Mouse (Mus musculus) C2C12 (cell line): ENCODE results near the gene Ankrd13b. TPM values are rescaled to one million over a fixed set of nuclear protein-coding genes. Genes with fewer than 3 reads are reported as not detected.

Experiments
- H3K27me3 ChIP-seq: one replicate; pipeline ENCODE4 v1.6.1; 2011; ENCODE audit not compliant: control insufficient read depth, insufficient read depth, insufficient read length
- H3K36me3 ChIP-seq: one replicate; pipeline ENCODE4 v1.6.1; 2011; ENCODE audit not compliant: control insufficient read depth, insufficient read depth
- H3K4me3 ChIP-seq: one replicate; pipeline ENCODE4 v1.5.1; 2011; ENCODE audit warnings: mild to moderate bottlenecking, control low read depth; ENCODE audit not compliant: poor library complexity, insufficient read depth, severe bottlenecking
- H3K79me2 ChIP-seq: one replicate; pipeline ENCODE4 v1.6.1; 2011; ENCODE audit not compliant: control insufficient read depth, insufficient read depth
- H3K79me3 ChIP-seq: one replicate; pipeline ENCODE4 v1.6.1; 2011; ENCODE audit warnings: low read depth, control low read depth
- H3ac ChIP-seq: one replicate; pipeline ENCODE3; 2011; ENCODE audit warnings: low read depth; ENCODE audit not compliant: control insufficient read depth, insufficient read length
- CEBPB ChIP-seq: IDR thresholded peaks from one replicate; pipeline ENCODE4 v1.6.1; 2011; ENCODE audit warnings: low read depth, mild to moderate bottlenecking, control low read depth, moderate library complexity
- CTCF ChIP-seq: IDR thresholded peaks from one replicate; pipeline ENCODE4 v1.5.1; 2011; ENCODE audit not compliant: control insufficient read depth, insufficient read depth, insufficient read length
- FOSL1 ChIP-seq: IDR thresholded peaks from one replicate; pipeline ENCODE4 v1.8.0; 2011; ENCODE audit warnings: mild to moderate bottlenecking, low read length; ENCODE audit not compliant: poor library complexity, insufficient read depth, severe bottlenecking
- MAX ChIP-seq: IDR thresholded peaks from one replicate; pipeline ENCODE4 v1.6.1; 2011; ENCODE audit warnings: mild to moderate bottlenecking, control low read depth
- MYOD1 ChIP-seq: IDR thresholded peaks from one replicate; pipeline ENCODE4 v1.6.1; 2011; ENCODE audit warnings: low read depth; ENCODE audit not compliant: control insufficient read depth, insufficient read length
- MYOG ChIP-seq: IDR thresholded peaks from one replicate; pipeline ENCODE4 v1.6.1; 2011; ENCODE audit not compliant: control insufficient read depth, insufficient read length; ENCODE audit errors: extremely low read depth
- USF1 ChIP-seq: IDR thresholded peaks from one replicate; pipeline ENCODE4 v1.6.1; 2011; ENCODE audit warnings: low read depth, mild to moderate bottlenecking, control low read depth, moderate library complexity
- polyA plus RNA-seq: library from polyadenylated mRNA; unstranded; fragments of >200 nt; fragmentation: generic; extraction: Trizol; gene quantifications from one replicate; pipeline ENCODE4 v1.2.1, GENCODE M21; 2012; ENCODE audit warnings: missing spikeins

Gene Ankrd13b
- polyA plus RNA-seq, 1 experiment: 64.3 TPM

GRCm38 (mm10) chr11:77515637-77516552 is 26.4 kb upstream of the Ankrd13b start, which contains the start of gene Trp53i13:
Trp53i13 (minus strand) TSS chr11:77515980.
- Histone ChIP-seq H3K27me3 (no peaks in the 10 kb centered on the region), H3ac (peak within 1 kb of the TSS; percentile 60)

GRCm38 (mm10) chr11:77514832-77515636 is 25.6 kb upstream of the Ankrd13b start, which contains the start of gene Abhd15:
Abhd15 (plus strand) TSS chr11:77515121.
- Histone ChIP-seq H3K79me2 (no peaks in the 10 kb centered on the region), H3K79me3 (no peaks in the 10 kb centered on the region), H3K4me3 (peak within 1 kb of the TSS; percentile 30), H3K27me3 (no peaks in the 10 kb centered on the region), H3K36me3 (peaks cover 4% of the 10 kb centered on the region), H3ac (peak within 1 kb of the TSS; percentile 60)
- TF ChIP-seq FOSL1: no peak
- no peak for TF ChIP-seq USF1
- peak; percentile 60 for TF ChIP-seq MAX
- no peak for TF ChIP-seq MYOG
- TF ChIP-seq MYOD1: no peak
- TF ChIP-seq CTCF: peak; percentile 6
- TF ChIP-seq CEBPB: no peak

More at GRCm38 (mm10) chr11:77515637-77516552, 26.4 kb upstream of the Ankrd13b start, which contains the start of gene Trp53i13:
- TF ChIP-seq USF1 (no peak), CTCF (no peak), CEBPB (no peak), FOSL1 (no peak), MAX (no peak), MYOG (no peak), MYOD1 (no peak)
- H3K36me3 ChIP-seq: no peaks in the 10 kb centered on the region
- no peaks in the 10 kb centered on the region for H3K79me3 ChIP-seq
- no peaks in the 10 kb centered on the region for H3K79me2 ChIP-seq
- H3K4me3 ChIP-seq: peak within 1 kb of the TSS; percentile 30

- Histone ChIP-seq H3K27me3 (no peaks in the 10 kb centered on the region), H3K4me3 (no peak overlapping the region), H3K79me2 (no peaks in the 10 kb centered on the region), H3ac (peak overlapping the region; percentile 44), H3K79me3 (no peaks in the 10 kb centered on the region), H3K36me3 (peaks cover 10% of the 10 kb centered on the region)
- TF ChIP-seq CTCF (no peak), FOSL1 (no peak), MYOG (no peak), USF1 (no peak), MYOD1 (no peak), MAX (no peak), CEBPB (no peak)
Observed at GRCm38 (mm10) chr11:77514281-77514831, 24.9 kb upstream of the Ankrd13b start.

GRCm38 (mm10) chr11:77513811-77514170 is 24.3 kb upstream of the Ankrd13b start:
- no peaks in the 10 kb centered on the region for H3K79me2 ChIP-seq
- H3K27me3 ChIP-seq: no peaks in the 10 kb centered on the region
- TF ChIP-seq MAX (no peak), FOSL1 (no peak), MYOG (no peak), CTCF (no peak), CEBPB (no peak), USF1 (no peak), MYOD1 (no peak)
- H3K36me3 ChIP-seq: peaks cover 15% of the 10 kb centered on the region
- peak overlapping the region; percentile 15 for H3K4me3 ChIP-seq
- H3K79me3 ChIP-seq: no peaks in the 10 kb centered on the region
- peak overlapping the region; percentile 33 for H3ac ChIP-seq

- Histone ChIP-seq H3K79me2 (no peaks in the 10 kb centered on the region), H3K4me3 (peak overlapping the region; percentile 56), H3K36me3 (peaks cover 22% of the 10 kb centered on the region), H3ac (peak overlapping the region; percentile 71), H3K27me3 (no peaks in the 10 kb centered on the region), H3K79me3 (no peaks in the 10 kb centered on the region)
- TF ChIP-seq USF1: no peak
- no peak for TF ChIP-seq FOSL1
- TF ChIP-seq MAX: no peak
- TF ChIP-seq CTCF: no peak
- no peak for TF ChIP-seq CEBPB
- no peak for TF ChIP-seq MYOD1
- TF ChIP-seq MYOG: no peak
Observed at GRCm38 (mm10) chr11:77512891-77513810, 23.7 kb upstream of the Ankrd13b start.
